Mouse (Mus musculus): ENCODE measurements around the gene Vmn2r22. TPM values are rescaled to one million over a fixed set of nuclear protein-coding genes. Genes with fewer than 3 reads are reported as not detected.
"Not testable (repeated sequence)": the region's sequence is repeated elsewhere in the genome, so short reads cannot be mapped to it uniquely, and the experiment has no call there.

The Vmn2r22 gene
- polyA plus RNA-seq (2015; fragmentation: Nextera tagmentation; extraction: Ambion mirVana): not detected in 2 replicates

- 75% methylated on average over 3 of the region's 3 CpGs for WGBS
- H3K9me3 ChIP-seq; H3K36me3 ChIP-seq; ATAC-seq (ENCODE audit: low FRiP score, low read depth); H3K4me3 ChIP-seq; H3K27ac ChIP-seq (replicated peaks); H3K4me2 ChIP-seq; H3K27me3 ChIP-seq; H3K9ac ChIP-seq; H3K4me1 ChIP-seq (replicated peaks): not testable (repeated sequence)
These were observed at the start of gene Vmn2r22 for GRCm38 (mm10) chr6:123650625-123651024. Gene Vmn2r22 (minus strand): TSS chr6:123650725.

GRCm38 (mm10) chr6:123697213-123697612 is 46.7 kb upstream of the Vmn2r22 start:
- no peaks in the 10 kb centered on the region for H3K27me3 ChIP-seq
- H3K9ac ChIP-seq: no peak overlapping the region
- no peak overlapping the region for H3K27ac ChIP-seq (replicated peaks)
- H3K4me1 ChIP-seq (replicated peaks): no peaks in the 10 kb centered on the region
- 0 out of 2 replicates have a peak, but pooled peaks have one; percentile 30 for ATAC-seq (ENCODE audit: low FRiP score, low read depth)
- no peaks in the 10 kb centered on the region for H3K9me3 ChIP-seq
- no peak overlapping the region for H3K4me3 ChIP-seq
- no peak overlapping the region for H3K4me2 ChIP-seq
- H3K36me3 ChIP-seq: no peaks in the 10 kb centered on the region

GRCm38 (mm10) chr6:123696639-123697038 is 46.1 kb upstream of the Vmn2r22 start:
- 23% methylated on average over 1 of the region's 1 CpGs for WGBS
- not testable (repeated sequence) for H3K9me3 ChIP-seq; H3K27ac ChIP-seq (replicated peaks)

GRCm38 (mm10) chr6:123657040-123657439 is 6.5 kb upstream of the Vmn2r22 start:
- WGBS: 67% methylated on average over 6 of the region's 6 CpGs
- H3K27ac ChIP-seq (replicated peaks): no peak overlapping the region

More at GRCm38 (mm10) chr6:123696639-123697038, 46.1 kb upstream of the Vmn2r22 start:
- H3K36me3 ChIP-seq; H3K4me1 ChIP-seq (replicated peaks); H3K9ac ChIP-seq; ATAC-seq (ENCODE audit: low FRiP score, low read depth); H3K4me2 ChIP-seq; H3K27me3 ChIP-seq; H3K4me3 ChIP-seq: not testable (repeated sequence)

GRCm38 (mm10) chr6:123639394-123639793 is 11.1 kb downstream of the Vmn2r22 start:
- H3K9ac ChIP-seq; ATAC-seq (ENCODE audit: low FRiP score, low read depth); H3K27ac ChIP-seq (replicated peaks); H3K36me3 ChIP-seq; H3K9me3 ChIP-seq; H3K4me2 ChIP-seq; H3K4me3 ChIP-seq; H3K27me3 ChIP-seq; H3K4me1 ChIP-seq (replicated peaks): not testable (repeated sequence)
- WGBS: 89% methylated on average over 4 of the region's 4 CpGs

More at GRCm38 (mm10) chr6:123657040-123657439, 6.5 kb upstream of the Vmn2r22 start:
- Histone ChIP-seq H3K4me1 (replicated peaks) (no peaks in the 10 kb centered on the region), H3K9ac (no peak overlapping the region), H3K36me3 (no peaks in the 10 kb centered on the region), H3K4me2 (no peak overlapping the region), H3K4me3 (no peak overlapping the region), H3K27me3 (no peaks in the 10 kb centered on the region), H3K9me3 (no peaks in the 10 kb centered on the region)
- no peak for ATAC-seq (ENCODE audit: low FRiP score, low read depth)

- H3K27me3 ChIP-seq; ATAC-seq (ENCODE audit: low FRiP score, low read depth); H3K27ac ChIP-seq (replicated peaks); H3K4me2 ChIP-seq; H3K9me3 ChIP-seq; H3K4me3 ChIP-seq; H3K36me3 ChIP-seq; H3K4me1 ChIP-seq (replicated peaks); H3K9ac ChIP-seq: not testable (repeated sequence)
- no CpG with 5 or more reads among the region's 2 CpGs for WGBS
These were observed 26.7 kb downstream of the Vmn2r22 start for GRCm38 (mm10) chr6:123623784-123624183.

- not testable (repeated sequence) for H3K36me3 ChIP-seq; H3K4me3 ChIP-seq; H3K9me3 ChIP-seq; H3K27me3 ChIP-seq; H3K27ac ChIP-seq (replicated peaks); H3K9ac ChIP-seq; H3K4me1 ChIP-seq (replicated peaks); ATAC-seq (ENCODE audit: low FRiP score, low read depth); H3K4me2 ChIP-seq
- no CpG with 5 or more reads among the region's 5 CpGs for WGBS
These were observed 62.2 kb downstream of the Vmn2r22 start for GRCm38 (mm10) chr6:123588368-123588767.

- H3K9me3 ChIP-seq; H3K27me3 ChIP-seq; H3K4me2 ChIP-seq; H3K4me3 ChIP-seq; H3K4me1 ChIP-seq (replicated peaks); H3K36me3 ChIP-seq; ATAC-seq (ENCODE audit: low FRiP score, low read depth); H3K27ac ChIP-seq (replicated peaks); H3K9ac ChIP-seq: not testable (repeated sequence)
- no CpG with 5 or more reads among the region's 2 CpGs for WGBS
These were observed 62.7 kb downstream of the Vmn2r22 start for GRCm38 (mm10) chr6:123587796-123588328.

- not testable (repeated sequence) for ATAC-seq (ENCODE audit: low FRiP score, low read depth); H3K36me3 ChIP-seq; H3K4me3 ChIP-seq; H3K9me3 ChIP-seq; H3K4me1 ChIP-seq (replicated peaks); H3K4me2 ChIP-seq; H3K27ac ChIP-seq (replicated peaks); H3K27me3 ChIP-seq; H3K9ac ChIP-seq
- WGBS: no CpG with 5 or more reads among the region's 1 CpGs
These were observed 66.5 kb downstream of the Vmn2r22 start for GRCm38 (mm10) chr6:123583988-123584387.

- H3K27me3 ChIP-seq; H3K4me2 ChIP-seq; H3K9me3 ChIP-seq; H3K4me3 ChIP-seq; H3K4me1 ChIP-seq (replicated peaks); H3K9ac ChIP-seq; ATAC-seq (ENCODE audit: low FRiP score, low read depth); H3K36me3 ChIP-seq; H3K27ac ChIP-seq (replicated peaks): not testable (repeated sequence)
- WGBS: no CpG with 5 or more reads among the region's 2 CpGs
These were observed 75.8 kb downstream of the Vmn2r22 start for GRCm38 (mm10) chr6:123574698-123575097.

Other genes starting within 250 kb of the Vmn2r22 start
- gene Vmn2r20, start 232.6 kb downstream of the Vmn2r22 start, polyA plus RNA-seq (2015; fragmentation: Nextera tagmentation; extraction: Ambion mirVana): not detected in 2 replicates
- not detected in 2 replicates for gene Vmn2r21, start 117.3 kb downstream of the Vmn2r22 start, polyA plus RNA-seq (2015; fragmentation: Nextera tagmentation; extraction: Ambion mirVana)
- not detected in 2 replicates for gene Vmn2r23, start 51.9 kb upstream of the Vmn2r22 start, polyA plus RNA-seq (2015; fragmentation: Nextera tagmentation; extraction: Ambion mirVana)
- gene Vmn2r24, start 128.2 kb upstream of the Vmn2r22 start, polyA plus RNA-seq (2015; fragmentation: Nextera tagmentation; extraction: Ambion mirVana): not detected in 2 replicates
- gene Vmn2r25, start 202.7 kb upstream of the Vmn2r22 start, polyA plus RNA-seq (2015; fragmentation: Nextera tagmentation; extraction: Ambion mirVana): not detected in 2 replicates